Mouse (Mus musculus): ENCODE data around the gene Impg2. TPM values are rescaled to one million over a fixed set of nuclear protein-coding genes. Genes with fewer than 3 reads are reported as not detected.

Impg2 gene
- polyA plus RNA-seq, 1 experiment from 2014 or later = 0.29 TPM

DNA sequence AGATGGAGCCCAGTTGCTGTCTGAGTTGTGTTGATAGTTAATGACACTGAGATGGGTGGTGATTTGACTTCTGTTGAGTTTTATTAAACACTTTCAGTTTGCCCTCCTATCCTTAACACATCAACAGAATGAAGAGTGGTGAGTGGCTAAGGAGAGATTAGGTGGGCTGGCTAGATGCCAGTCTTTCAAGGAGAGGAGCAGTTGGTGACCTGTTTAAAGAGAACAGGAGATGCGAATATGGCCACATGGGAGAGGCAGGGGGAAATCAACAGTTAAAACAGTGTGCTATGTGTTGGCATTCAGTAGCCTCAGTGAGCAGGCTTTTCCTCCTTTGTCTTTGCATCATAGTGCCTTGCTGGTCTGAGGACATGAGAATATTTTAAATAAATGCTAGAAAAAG is 69.8 kb downstream of the Impg2 start:
- H3K4me2 ChIP-seq = no peak overlapping the region
- no peaks in the 10 kb centered on the region for H3K4me1 ChIP-seq (replicated peaks)
- no peak overlapping the region for H3K9ac ChIP-seq (replicated peaks)
- H3K4me3 ChIP-seq (replicated peaks) = no peak overlapping the region
- no peak for ATAC-seq (ENCODE audit: insufficient number of reproducible peaks, insufficient read depth, low FRiP score, low TSS enrichment, low read depth)
- WGBS = 80% methylated on average over 1 of the region's 1 CpGs
- H3K27ac ChIP-seq = no peak overlapping the region
- H3K27me3 ChIP-seq = no peaks in the 10 kb centered on the region
- H3K9me3 ChIP-seq = no peaks in the 10 kb centered on the region
- H3K36me3 ChIP-seq = no peaks in the 10 kb centered on the region

DNA sequence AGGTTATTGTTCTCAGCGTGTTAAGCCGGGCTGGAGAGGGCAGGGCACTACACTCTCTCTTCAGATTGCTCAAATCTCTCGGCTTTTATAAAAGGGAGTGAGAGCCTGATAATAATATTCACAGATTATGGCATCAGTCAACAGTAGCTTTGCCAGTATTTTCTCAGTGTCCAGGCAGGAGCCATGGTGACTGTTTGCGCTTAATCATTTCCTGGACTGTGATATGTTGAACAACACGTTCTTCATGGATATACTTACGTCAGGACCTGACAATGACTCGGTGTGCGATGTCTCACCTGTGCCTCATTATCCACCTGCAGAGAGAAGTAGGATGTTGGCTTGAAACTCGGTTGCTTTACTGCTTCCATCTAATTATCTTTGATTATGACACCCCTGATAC is 74.9 kb downstream of the Impg2 start:
- Histone ChIP-seq H3K27ac (no peak overlapping the region), H3K4me1 (replicated peaks) (no peaks in the 10 kb centered on the region), H3K36me3 (no peaks in the 10 kb centered on the region), H3K4me2 (no peak overlapping the region), H3K27me3 (no peaks in the 10 kb centered on the region), H3K4me3 (replicated peaks) (no peak overlapping the region), H3K9ac (replicated peaks) (no peak overlapping the region), H3K9me3 (no peaks in the 10 kb centered on the region)
- no peak for ATAC-seq (ENCODE audit: insufficient number of reproducible peaks, insufficient read depth, low FRiP score, low TSS enrichment, low read depth)
- 65% methylated on average over 9 of the region's 9 CpGs for WGBS

DNA sequence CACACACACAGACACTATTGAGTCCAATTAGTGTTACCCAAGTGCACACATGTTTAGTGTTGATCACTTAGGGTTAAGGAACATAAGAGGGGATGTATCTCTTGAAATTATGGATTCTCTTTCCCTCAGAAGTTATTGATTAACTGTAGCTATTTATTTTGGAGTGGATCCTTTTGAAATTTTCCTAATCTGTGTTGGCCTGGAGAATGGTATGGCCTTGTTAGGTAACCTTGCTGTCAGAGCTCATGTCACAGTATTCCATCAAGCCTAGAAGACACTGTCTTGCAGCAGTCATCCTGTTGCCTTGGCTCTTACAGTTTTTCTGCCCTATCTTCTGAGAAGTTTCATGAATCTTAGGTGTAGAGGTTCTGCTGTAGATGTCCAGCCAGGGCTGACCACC is 75.6 kb downstream of the Impg2 start:
- no peaks in the 10 kb centered on the region for H3K4me1 ChIP-seq (replicated peaks)
- H3K9ac ChIP-seq (replicated peaks) = no peak overlapping the region
- H3K9me3 ChIP-seq = no peaks in the 10 kb centered on the region
- H3K36me3 ChIP-seq = no peaks in the 10 kb centered on the region
- H3K4me2 ChIP-seq = no peak overlapping the region
- ATAC-seq (ENCODE audit: insufficient number of reproducible peaks, insufficient read depth, low FRiP score, low TSS enrichment, low read depth) = no peak
- no peak overlapping the region for H3K27ac ChIP-seq
- no peak overlapping the region for H3K4me3 ChIP-seq (replicated peaks)
- H3K27me3 ChIP-seq = no peaks in the 10 kb centered on the region

DNA sequence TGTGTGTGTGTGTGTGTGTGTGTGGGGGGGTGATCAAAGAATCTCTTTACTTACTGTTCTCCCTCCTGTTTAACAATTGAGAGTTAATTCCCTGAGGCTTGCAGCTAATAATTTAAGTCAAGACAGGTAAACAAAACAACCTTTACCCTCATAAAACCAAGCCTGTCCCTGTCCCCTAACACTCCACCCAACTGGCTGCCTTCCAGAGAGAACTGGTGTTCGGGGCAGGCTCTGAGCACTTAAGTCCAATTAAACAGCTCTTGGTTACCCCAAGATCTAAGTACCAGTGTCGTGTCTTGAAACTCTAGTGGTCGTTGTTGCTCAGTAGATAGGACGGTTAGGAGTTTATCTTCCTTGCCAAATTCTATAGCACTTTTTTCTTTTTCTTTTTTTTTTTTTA is 77.2 kb downstream of the Impg2 start:
- WGBS = 42% methylated on average over 4 of the region's 4 CpGs
- H3K4me3 ChIP-seq (replicated peaks) = no peak overlapping the region
- no peak for ATAC-seq (ENCODE audit: insufficient number of reproducible peaks, insufficient read depth, low FRiP score, low TSS enrichment, low read depth)
- H3K9ac ChIP-seq (replicated peaks) = no peak overlapping the region
- no peaks in the 10 kb centered on the region for H3K27me3 ChIP-seq
- H3K9me3 ChIP-seq = no peaks in the 10 kb centered on the region
- no peak overlapping the region for H3K4me2 ChIP-seq
- H3K4me1 ChIP-seq (replicated peaks) = no peaks in the 10 kb centered on the region
- H3K36me3 ChIP-seq = no peaks in the 10 kb centered on the region
- no peak overlapping the region for H3K27ac ChIP-seq

DNA sequence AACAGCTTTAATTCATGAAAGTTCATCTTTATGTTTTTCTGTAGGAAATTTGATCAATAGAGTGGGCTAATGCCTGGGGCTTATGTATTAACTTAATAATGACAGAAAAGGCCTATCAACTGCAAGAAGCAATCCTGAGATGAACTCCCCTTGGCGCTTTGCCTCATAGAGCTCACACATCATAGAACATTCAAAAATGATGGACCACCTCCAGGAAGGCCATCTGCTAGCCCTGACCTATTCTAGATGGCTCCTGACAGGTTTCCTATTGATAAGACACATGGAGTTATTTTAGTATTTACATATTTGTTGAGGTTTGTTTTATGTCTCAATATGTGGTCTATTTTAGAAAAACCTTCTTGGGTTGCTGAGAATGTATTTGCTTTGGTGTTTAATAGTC is 79.2 kb downstream of the Impg2 start:
- H3K27me3 ChIP-seq = no peaks in the 10 kb centered on the region; the same call in 1 of the 2 replicates
- 90% methylated on average over 1 of the region's 1 CpGs for WGBS
- H3K9ac ChIP-seq (replicated peaks) = no peak overlapping the region
- no peak overlapping the region for H3K27ac ChIP-seq
- no peak overlapping the region for H3K4me3 ChIP-seq (replicated peaks)
- H3K4me1 ChIP-seq (replicated peaks) = no peaks in the 10 kb centered on the region
- H3K4me2 ChIP-seq = no peak overlapping the region
- no peaks in the 10 kb centered on the region for H3K36me3 ChIP-seq
- H3K9me3 ChIP-seq = no peaks in the 10 kb centered on the region
- ATAC-seq (ENCODE audit: insufficient number of reproducible peaks, insufficient read depth, low FRiP score, low TSS enrichment, low read depth) = no peak

DNA sequence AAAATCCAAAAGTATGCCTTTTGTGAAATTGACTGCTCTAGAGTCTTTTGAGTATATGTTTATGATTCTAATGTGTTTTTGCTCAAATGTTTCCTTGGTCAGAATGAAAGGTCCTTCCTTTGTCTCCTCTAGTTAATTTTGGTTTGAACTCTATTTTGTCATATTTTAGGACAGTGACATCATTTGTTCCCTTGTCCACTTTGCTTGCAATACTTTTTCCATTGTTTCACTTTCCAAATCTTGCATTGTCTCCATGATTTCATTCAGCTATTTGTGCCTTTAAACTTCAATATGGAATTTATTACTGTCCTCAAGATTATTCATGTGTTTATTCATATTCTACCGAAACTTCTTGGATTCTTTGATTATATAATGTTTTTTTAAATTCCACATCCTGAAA is 79.8 kb downstream of the Impg2 start:
- Histone ChIP-seq H3K4me2 (no peak overlapping the region), H3K27me3 (no peaks in the 10 kb centered on the region; the same call in 1 of the 2 replicates), H3K4me1 (replicated peaks) (no peaks in the 10 kb centered on the region), H3K27ac (no peak overlapping the region), H3K9me3 (no peaks in the 10 kb centered on the region), H3K4me3 (replicated peaks) (no peak overlapping the region), H3K9ac (replicated peaks) (no peak overlapping the region), H3K36me3 (no peaks in the 10 kb centered on the region)
- no peak for ATAC-seq (ENCODE audit: insufficient number of reproducible peaks, insufficient read depth, low FRiP score, low TSS enrichment, low read depth)
- WGBS = 85% methylated on average over 1 of the region's 1 CpGs

DNA sequence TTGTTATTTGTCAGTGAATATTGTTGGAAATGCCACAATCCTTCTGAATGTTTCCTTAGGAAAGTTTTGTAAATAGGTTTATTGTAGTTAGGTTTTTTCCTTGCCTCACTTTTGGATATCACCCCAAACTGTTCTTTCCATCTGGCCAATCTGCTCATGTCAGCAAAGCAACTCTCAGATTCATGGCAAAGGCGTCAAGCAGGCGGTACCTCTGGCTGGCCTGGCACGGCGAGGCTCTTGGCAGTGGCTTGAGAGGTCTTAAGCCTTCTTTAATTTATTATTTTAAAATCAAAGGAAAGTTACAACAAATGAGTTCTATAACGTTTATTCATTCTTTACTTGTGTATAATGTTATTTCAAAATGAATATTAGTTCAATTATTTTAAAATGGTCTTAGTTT is 82.0 kb downstream of the Impg2 start:
- 78% methylated on average over 5 of the region's 5 CpGs for WGBS

DNA sequence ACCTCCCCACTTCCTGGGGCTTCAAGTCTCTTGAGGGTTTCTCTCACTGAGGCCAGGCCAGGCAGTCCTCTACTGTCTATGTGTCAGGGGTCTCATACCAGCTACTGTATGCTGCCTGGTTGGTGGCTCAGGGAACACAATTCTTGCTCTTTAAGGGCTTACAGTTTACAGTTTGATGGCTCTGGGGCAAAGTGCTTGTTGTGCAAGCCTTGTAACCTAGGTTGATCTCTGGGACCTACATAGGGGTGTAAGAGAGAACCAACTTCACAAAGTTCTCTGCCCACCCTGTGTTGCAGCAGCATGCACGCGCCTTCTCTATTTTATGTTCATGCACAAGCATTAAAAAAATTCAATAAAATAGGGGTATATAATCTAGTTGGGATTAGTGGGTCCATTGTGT is 82.9 kb downstream of the Impg2 start:
- 96% methylated on average over 2 of the region's 2 CpGs for WGBS
- Histone ChIP-seq H3K4me2 (no peak overlapping the region), H3K36me3 (no peaks in the 10 kb centered on the region), H3K27me3 (no peaks in the 10 kb centered on the region; the same call in 1 of the 2 replicates), H3K9me3 (no peaks in the 10 kb centered on the region), H3K9ac (replicated peaks) (no peak overlapping the region), H3K27ac (no peak overlapping the region), H3K4me1 (replicated peaks) (no peaks in the 10 kb centered on the region), H3K4me3 (replicated peaks) (no peak overlapping the region)
- ATAC-seq (ENCODE audit: insufficient number of reproducible peaks, insufficient read depth, low FRiP score, low TSS enrichment, low read depth) = no peak

More for the DNA sequence above, 82.0 kb downstream of the Impg2 start:
- no peaks in the 10 kb centered on the region for H3K36me3 ChIP-seq
- no peak for ATAC-seq (ENCODE audit: insufficient number of reproducible peaks, insufficient read depth, low FRiP score, low TSS enrichment, low read depth)
- no peak overlapping the region for H3K9ac ChIP-seq (replicated peaks)
- H3K4me3 ChIP-seq (replicated peaks) = no peak overlapping the region
- no peak overlapping the region for H3K4me2 ChIP-seq
- H3K4me1 ChIP-seq (replicated peaks) = no peaks in the 10 kb centered on the region
- no peak overlapping the region for H3K27ac ChIP-seq
- no peaks in the 10 kb centered on the region for H3K9me3 ChIP-seq
- no peaks in the 10 kb centered on the region; the same call in 1 of the 2 replicates for H3K27me3 ChIP-seq

DNA sequence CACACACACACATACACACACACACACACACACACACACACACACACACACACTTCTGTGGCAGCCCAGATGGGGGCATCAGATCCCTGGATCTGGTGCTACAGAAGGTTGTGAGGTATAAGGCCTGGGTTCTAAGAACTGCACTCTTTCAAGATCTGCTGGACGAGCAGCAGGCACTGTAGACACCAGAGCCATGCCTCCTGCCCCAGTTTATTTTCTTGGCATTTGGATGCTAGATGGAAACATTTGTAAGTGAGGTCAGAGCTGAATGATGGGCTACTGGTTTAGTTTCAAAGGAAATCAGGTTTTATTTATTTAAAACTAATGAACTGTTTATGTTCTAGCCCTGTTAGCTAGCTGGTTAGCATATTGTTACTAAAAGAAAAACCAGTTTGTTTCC is 90.8 kb downstream of the Impg2 start:
- Histone ChIP-seq H3K9me3 (no peaks in the 10 kb centered on the region), H3K27ac (no peak overlapping the region), H3K36me3 (no peaks in the 10 kb centered on the region), H3K4me1 (replicated peaks) (no peaks in the 10 kb centered on the region; the same call in 1 of the 2 replicates), H3K27me3 (peaks cover 19% of the 10 kb centered on the region), H3K9ac (replicated peaks) (no peak overlapping the region), H3K4me2 (no peak overlapping the region), H3K4me3 (replicated peaks) (no peak overlapping the region)
- ATAC-seq (ENCODE audit: insufficient number of reproducible peaks, insufficient read depth, low FRiP score, low TSS enrichment, low read depth) = no peak
- WGBS = 19% methylated on average over 1 of the region's 1 CpGs

DNA sequence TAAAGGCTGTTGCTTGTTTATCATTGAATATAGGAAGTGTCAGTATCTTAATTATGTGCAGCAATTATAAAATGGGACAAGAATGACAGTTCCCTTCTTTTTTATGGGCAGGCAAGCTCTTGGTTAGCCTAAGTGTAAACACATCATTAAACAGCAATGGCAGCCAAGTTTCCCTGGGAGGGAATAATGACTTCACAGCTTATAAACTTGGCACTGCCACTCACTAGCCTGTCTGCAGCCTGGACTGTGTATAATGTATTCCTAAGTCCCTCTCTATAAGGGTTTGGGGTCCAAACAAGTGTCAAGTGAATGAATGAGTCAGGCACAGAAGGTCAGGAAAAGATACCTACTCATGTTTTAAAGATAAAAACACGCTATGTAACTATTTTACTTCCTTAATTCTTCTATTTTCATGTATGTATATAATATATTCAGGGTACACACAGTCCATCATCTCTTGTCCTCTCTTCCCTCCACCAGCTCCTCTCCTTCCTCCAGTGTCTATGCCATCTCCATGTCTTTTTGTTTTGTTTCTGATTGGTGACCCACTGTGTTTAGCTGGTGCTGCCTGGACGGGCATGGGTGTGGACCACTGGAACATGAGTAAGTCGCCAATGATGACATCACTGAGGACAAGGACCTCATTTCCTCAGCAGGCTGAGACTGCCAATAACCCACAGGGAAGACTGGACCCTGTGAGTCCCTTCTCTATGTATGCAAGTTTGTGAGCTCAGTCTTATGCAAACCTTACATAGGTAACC is 92.0 kb downstream of the Impg2 start:
- no peak overlapping the region for H3K4me2 ChIP-seq
- H3K36me3 ChIP-seq = no peaks in the 10 kb centered on the region
- no peak overlapping the region for H3K4me3 ChIP-seq (replicated peaks)
- no peaks in the 10 kb centered on the region; the same call in 1 of the 2 replicates for H3K4me1 ChIP-seq (replicated peaks)
- H3K9me3 ChIP-seq = no peaks in the 10 kb centered on the region
- H3K9ac ChIP-seq (replicated peaks) = no peak overlapping the region
- H3K27me3 ChIP-seq = peaks cover 26% of the 10 kb centered on the region
- H3K27ac ChIP-seq = no peak overlapping the region
- WGBS = 71% methylated on average over 3 of the region's 3 CpGs
- peak; percentile 73; the same call in 1 of the 2 replicates for ATAC-seq (ENCODE audit: insufficient number of reproducible peaks, insufficient read depth, low FRiP score, low TSS enrichment, low read depth)

DNA sequence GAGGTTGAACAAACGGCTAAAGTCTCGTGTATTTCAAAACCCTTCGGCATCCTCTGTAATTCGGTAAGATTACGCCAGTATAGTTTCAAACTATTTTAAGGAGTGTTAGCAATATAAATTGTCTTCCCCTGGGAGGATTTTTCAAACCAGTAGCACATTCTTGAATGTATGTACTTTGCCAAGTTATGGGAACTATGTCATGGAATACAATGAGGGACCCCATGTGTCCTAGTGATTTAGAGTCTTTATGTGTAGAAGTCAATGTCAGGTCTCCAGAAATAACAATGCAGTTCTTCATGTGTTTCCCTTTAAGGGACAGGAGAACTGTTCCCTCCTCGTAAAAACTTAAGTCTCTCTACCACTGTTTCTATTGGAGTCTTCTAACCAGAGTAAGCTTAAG is 94.1 kb downstream of the Impg2 start:
- 70% methylated on average over 6 of the region's 6 CpGs for WGBS

DNA sequence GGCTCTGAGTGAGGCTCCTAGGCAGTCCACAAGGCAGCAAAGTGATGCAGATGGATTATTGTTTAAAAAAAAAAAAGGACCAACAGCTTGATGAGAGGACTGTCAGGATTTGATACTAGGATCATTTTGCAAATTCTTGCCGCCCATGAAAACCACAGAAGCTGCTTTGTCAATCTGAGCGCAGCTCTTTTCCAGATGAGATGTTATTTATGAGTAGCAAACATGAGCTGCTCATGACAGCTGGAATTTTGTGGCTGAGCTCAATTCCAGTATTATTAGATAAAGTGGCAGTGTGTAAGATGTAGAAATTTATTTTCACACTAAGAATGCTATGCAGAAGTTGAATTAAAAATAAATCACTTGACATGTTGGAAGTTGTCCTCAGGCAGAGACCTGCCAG is 94.7 kb downstream of the Impg2 start:
- Histone ChIP-seq H3K9me3 (no peaks in the 10 kb centered on the region), H3K36me3 (no peaks in the 10 kb centered on the region), H3K27ac (no peak overlapping the region), H3K9ac (replicated peaks) (no peak overlapping the region), H3K4me2 (no peak overlapping the region), H3K4me3 (replicated peaks) (no peak overlapping the region), H3K4me1 (replicated peaks) (peaks cover 11% of the 10 kb centered on the region; the same call in 1 of the 2 replicates), H3K27me3 (peaks cover 28% of the 10 kb centered on the region)
- 77% methylated on average over 2 of the region's 2 CpGs for WGBS
- ATAC-seq (ENCODE audit: insufficient number of reproducible peaks, insufficient read depth, low FRiP score, low TSS enrichment, low read depth) = no peak

More for the DNA sequence above, 94.1 kb downstream of the Impg2 start:
- Histone ChIP-seq H3K36me3 (no peaks in the 10 kb centered on the region), H3K27me3 (peaks cover 29% of the 10 kb centered on the region), H3K9ac (replicated peaks) (no peak overlapping the region), H3K4me2 (no peak overlapping the region), H3K27ac (no peak overlapping the region), H3K4me1 (replicated peaks) (peaks cover 10% of the 10 kb centered on the region; the same call in 1 of the 2 replicates), H3K9me3 (no peaks in the 10 kb centered on the region), H3K4me3 (replicated peaks) (no peak overlapping the region)
- no peak for ATAC-seq (ENCODE audit: insufficient number of reproducible peaks, insufficient read depth, low FRiP score, low TSS enrichment, low read depth)
